In genomic region chrX:57921821-57922449, GRCm38 (mm10) we compare ENCODE assay signal across 13 mouse cellular contexts.
A peak's percentile ranks its signal among the peaks of the same experiment; 100 is the strongest.
DNase-seq lines count a peak whose midpoint lies in the region; ATAC-seq and TF ChIP-seq lines count a peak whose summit lies in the region.
"Had no signal": no experiment of that assay in that cellular context is flagged by ENCODE, and none has a peak within 500 bp of the region (broad histone marks: within the 10 kb centered on the region; RNA-seq: fewer than 3 reads in every experiment).

No protein-coding gene starts in this region.

- no peak for DNase-seq in heart, postnatal 25 days (ENCODE audit: low spot score)
- DNase-seq in limb, embryonic 14.5 days (ENCODE audit: low spot score), result no peak
- no peak for DNase-seq in liver, postnatal 0 days
- no peak for DNase-seq in kidney, adult 2 months
- DNase-seq: adrenal gland, postnatal 10 days; layer of hippocampus, postnatal 36 days; lung, adult 18-20 months had no signal

- H3K4me2 ChIP-seq in heart, embryonic 13.5 days, result peak overlapping the region; percentile 37
- peak overlapping the region; percentile 15 for H3K4me2 ChIP-seq in forebrain, embryonic 16.5 days (ENCODE audit: low read length)
- H3K4me2 ChIP-seq in limb, embryonic 14.5 days (replicated peaks; ENCODE audit: low read depth, low read length, severe bottlenecking), result 0 out of 2 replicates have a peak overlapping the region, but pooled peaks have one; percentile 3
- H3K4me2 ChIP-seq in neural tube, embryonic 14.5 days (ENCODE audit: low read depth, low read length), result peak overlapping the region; percentile 12; the same call in 1 of the 2 replicates
- no peak overlapping the region for H3K4me2 ChIP-seq in liver, postnatal 0 days (ENCODE audit: low read depth, low read length)
- H3K4me2 ChIP-seq: embryonic facial prominence, embryonic 15.5 days had no signal

- WGBS in heart, embryonic 13.5 days, result 13% methylated on average over 25 of the region's 25 CpGs
- 20% methylated on average over 25 of the region's 25 CpGs for WGBS in forebrain, embryonic 16.5 days
- 18% methylated on average over 25 of the region's 25 CpGs for WGBS in limb, embryonic 14.5 days
- WGBS in neural tube, embryonic 14.5 days, result 13% methylated on average over 25 of the region's 25 CpGs
- 14% methylated on average over 25 of the region's 25 CpGs for WGBS in liver, postnatal 0 days (ENCODE audit: insufficient replicate concordance)
- WGBS in kidney, adult 2 months, result 4% methylated on average over 25 of the region's 25 CpGs

- no peak for TF ChIP-seq EP300 in liver, postnatal 0 days (IDR thresholded peaks at IDR 0.05; ENCODE audit: low read depth)

- no peak overlapping the region for H3K9ac ChIP-seq in heart, embryonic 13.5 days
- H3K9ac ChIP-seq in forebrain, embryonic 16.5 days (replicated peaks; ENCODE audit: low read depth, low read length), result no peak overlapping the region
- H3K9ac ChIP-seq in limb, embryonic 14.5 days (ENCODE audit: low read depth, low read length, severe bottlenecking), result no peak overlapping the region
- no peak overlapping the region for H3K9ac ChIP-seq in neural tube, embryonic 14.5 days (replicated peaks; ENCODE audit: low read depth, low read length)
- no peak overlapping the region for H3K9ac ChIP-seq in liver, postnatal 0 days (replicated peaks)
- H3K9ac ChIP-seq: embryonic facial prominence, embryonic 15.5 days had no signal

- no peaks in the 10 kb centered on the region for H3K4me1 ChIP-seq in heart, embryonic 13.5 days
- H3K4me1 ChIP-seq in forebrain, embryonic 16.5 days (replicated peaks; ENCODE audit: control insufficient read depth, insufficient read depth, low read length), result peaks cover 5% of the 10 kb centered on the region; the same call in 1 of the 2 replicates
- no peaks in the 10 kb centered on the region for H3K4me1 ChIP-seq in limb, embryonic 14.5 days (ENCODE audit: control insufficient read depth, insufficient read depth, low read length)
- H3K4me1 ChIP-seq in neural tube, embryonic 14.5 days (ENCODE audit: control insufficient read depth, insufficient read depth, low read length), result no peaks in the 10 kb centered on the region
- H3K4me1 ChIP-seq in liver, postnatal 0 days (ENCODE audit: insufficient read depth), result no peaks in the 10 kb centered on the region
- H3K4me1 ChIP-seq in kidney, adult 2 months (ENCODE audit: control insufficient read depth, insufficient read depth, low read length), result no peaks in the 10 kb centered on the region
- H3K4me1 ChIP-seq: embryonic facial prominence, embryonic 15.5 days had no signal

- intact Hi-C loops in heart, postnatal 25 days (cut with DNase I), result loop anchor here (5.0 kb wide), 1 partner anchor 105 kb away; no protein-coding TSS in a partner anchor

- no peaks in the 10 kb centered on the region for H3K9me3 ChIP-seq in heart, embryonic 13.5 days
- H3K9me3 ChIP-seq in forebrain, embryonic 16.5 days (ENCODE audit: control insufficient read depth, low read length), result no peaks in the 10 kb centered on the region
- H3K9me3 ChIP-seq in limb, embryonic 14.5 days (ENCODE audit: control insufficient read depth, low read length), result no peaks in the 10 kb centered on the region
- H3K9me3 ChIP-seq in neural tube, embryonic 14.5 days (ENCODE audit: control insufficient read depth, low read length), result no peaks in the 10 kb centered on the region
- H3K9me3 ChIP-seq in liver, postnatal 0 days (ENCODE audit: low read length), result no peaks in the 10 kb centered on the region
- H3K9me3 ChIP-seq: embryonic facial prominence, embryonic 15.5 days had no signal

- peaks cover 76% of the 10 kb centered on the region for H3K27me3 ChIP-seq in heart, embryonic 13.5 days (replicated peaks)
- H3K27me3 ChIP-seq in forebrain, embryonic 16.5 days (replicated peaks; ENCODE audit: control insufficient read depth, insufficient read depth, low read length), result peaks cover 7% of the 10 kb centered on the region; the same call in 1 of the 2 replicates
- H3K27me3 ChIP-seq in limb, embryonic 14.5 days (ENCODE audit: control insufficient read depth, insufficient read depth, low read length), result peaks cover 32% of the 10 kb centered on the region
- no peaks in the 10 kb centered on the region for H3K27me3 ChIP-seq in neural tube, embryonic 14.5 days (ENCODE audit: control insufficient read depth, insufficient read depth, low read length)
- peaks cover 51% of the 10 kb centered on the region for H3K27me3 ChIP-seq in liver, postnatal 0 days (ENCODE audit: insufficient read depth, low read length)
- peaks cover 3% of the 10 kb centered on the region; the same call in 1 of the 2 replicates for H3K27me3 ChIP-seq in kidney, adult 2 months (replicated peaks; ENCODE audit: control insufficient read depth, insufficient read depth, low read length)

- H3K4me3 ChIP-seq in heart, embryonic 13.5 days, result peak overlapping the region; percentile 19
- no peak overlapping the region for H3K4me3 ChIP-seq in forebrain, embryonic 16.5 days (replicated peaks; ENCODE audit: low read length)
- no peak overlapping the region for H3K4me3 ChIP-seq in limb, embryonic 14.5 days (replicated peaks; ENCODE audit: low read length)
- no peak overlapping the region for H3K4me3 ChIP-seq in neural tube, embryonic 14.5 days (ENCODE audit: low read depth, low read length)
- no peak overlapping the region for H3K4me3 ChIP-seq in liver, postnatal 0 days (ENCODE audit: low read depth, low read length)
- H3K4me3 ChIP-seq in kidney, adult 2 months (ENCODE audit: insufficient read depth, low read depth, low read length), result no peak overlapping the region
- H3K4me3 ChIP-seq: embryonic facial prominence, embryonic 15.5 days had no signal

- H3K27ac ChIP-seq in heart, embryonic 13.5 days (replicated peaks), result no peak overlapping the region
- H3K27ac ChIP-seq in forebrain, embryonic 16.5 days (ENCODE audit: low read length), result no peak overlapping the region
- no peak overlapping the region for H3K27ac ChIP-seq in limb, embryonic 14.5 days (replicated peaks; ENCODE audit: low read depth, low read length)
- H3K27ac ChIP-seq in neural tube, embryonic 14.5 days (ENCODE audit: low read depth, low read length), result no peak overlapping the region
- H3K27ac ChIP-seq in liver, postnatal 0 days (ENCODE audit: low read depth), result no peak overlapping the region
- no peak overlapping the region for H3K27ac ChIP-seq in kidney, adult 2 months (ENCODE audit: insufficient read depth, low read depth, low read length)
- H3K27ac ChIP-seq: embryonic facial prominence, embryonic 15.5 days had no signal

- no peak for ATAC-seq in heart, embryonic 13.5 days (ENCODE audit: extremely low read depth, insufficient number of reproducible peaks, low FRiP score, low TSS enrichment)
- no peak for ATAC-seq in forebrain, embryonic 16.5 days
- no peak for ATAC-seq in limb, embryonic 14.5 days (ENCODE audit: low FRiP score, low read depth)
- ATAC-seq in neural tube, embryonic 14.5 days (ENCODE audit: low read depth), result no peak
- no peak for ATAC-seq in granulocyte monocyte progenitor cell, adult 5-6 weeks (replicated peaks; ENCODE audit: poor library complexity, severe bottlenecking)
- ATAC-seq in liver, postnatal 0 days, result no peak
- ATAC-seq: Patski had no signal

- TF ChIP-seq CTCF in liver, postnatal 0 days (IDR thresholded peaks at IDR 0.05; ENCODE audit: low read depth), result no peak
- no peak for TF ChIP-seq CTCF in kidney, adult 2 months (conservative IDR thresholded peaks at IDR 0.05; ENCODE audit: insufficient read depth, insufficient read length, low read depth, low read length)

- TF ChIP-seq POLR2A in limb, embryonic 14.5 days (IDR thresholded peaks at IDR 0.05; ENCODE audit: borderline replicate concordance, extremely low read depth, insufficient read depth, insufficient read length), result no peak
- TF ChIP-seq POLR2A in kidney, adult 2 months (IDR thresholded peaks at IDR 0.05; ENCODE audit: low read depth, low read length), result no peak

- no peaks in the 10 kb centered on the region for H3K36me3 ChIP-seq in heart, embryonic 13.5 days
- no peaks in the 10 kb centered on the region for H3K36me3 ChIP-seq in forebrain, embryonic 16.5 days (ENCODE audit: control insufficient read depth, insufficient read depth)
- no peaks in the 10 kb centered on the region for H3K36me3 ChIP-seq in limb, embryonic 14.5 days (ENCODE audit: control insufficient read depth, insufficient read depth, low read length)
- no peaks in the 10 kb centered on the region for H3K36me3 ChIP-seq in neural tube, embryonic 14.5 days (ENCODE audit: control insufficient read depth, insufficient read depth, low read length)
- no peaks in the 10 kb centered on the region for H3K36me3 ChIP-seq in liver, postnatal 0 days (replicated peaks; ENCODE audit: insufficient read depth, low read length)
- H3K36me3 ChIP-seq in kidney, adult 2 months (ENCODE audit: control insufficient read depth, insufficient read depth, low read length), result no peaks in the 10 kb centered on the region
- H3K36me3 ChIP-seq: embryonic facial prominence, embryonic 15.5 days had no signal
